Comparison of ENCODE assay signal across 18 mouse cellular contexts in genomic region chr15:102176571-102177316, GRCm38 (mm10). TPM values are rescaled to one million over a fixed set of nuclear protein-coding genes. Genes with fewer than 3 reads are reported as not detected.
A peak's percentile ranks its signal among the peaks of the same experiment; 100 is the strongest.
DNase-seq lines count a peak whose midpoint lies in the region; ATAC-seq and TF ChIP-seq lines count a peak whose summit lies in the region.
"Had no signal": no experiment of that assay in that cellular context is flagged by ENCODE, and none has a peak within 500 bp of the region (broad histone marks: within the 10 kb centered on the region; RNA-seq: fewer than 3 reads in every experiment).

No protein-coding gene starts in this region.

- H3K4me3 ChIP-seq in lung, postnatal 0 days (ENCODE audit: low read depth, low read length): no peak overlapping the region
- no peak overlapping the region for H3K4me3 ChIP-seq in liver, embryonic 13.5 days (replicated peaks)
- H3K4me3 ChIP-seq in stomach, postnatal 0 days (ENCODE audit: low read depth, low read length): no peak overlapping the region
- H3K4me3 ChIP-seq: limb, embryonic 15.5 days; neural tube, embryonic 12.5 days had no signal

- peak; percentile 28 for DNase-seq in adrenal gland, postnatal 25 days
- DNase-seq in adrenal gland, adult 8-10 months: no peak
- DNase-seq in lung, postnatal 0 days (ENCODE audit: low spot score): peak; percentile 32
- DNase-seq in lung, postnatal 10 days: no peak
- DNase-seq in liver, embryonic 13.5 days: no peak
- DNase-seq in stomach, postnatal 0 days (ENCODE audit: low spot score): no peak
- DNase-seq in Muller cell, postnatal 12 days (ENCODE audit: inconsistent ontology term): no peak
- no peak for DNase-seq in urinary bladder, adult 18-20 months (ENCODE audit: low spot score in 2 of 2)
- DNase-seq: cerebellum, adult 2 months; gastrocnemius, postnatal 14 days; heart, postnatal 14 days; right cerebral cortex, postnatal 25 days had no signal

- H3K4me1 ChIP-seq in lung, postnatal 0 days (ENCODE audit: insufficient read depth, low read depth, low read length): no peaks in the 10 kb centered on the region
- H3K4me1 ChIP-seq in liver, embryonic 13.5 days (replicated peaks): peaks cover 28% of the 10 kb centered on the region
- H3K4me1 ChIP-seq in stomach, postnatal 0 days (replicated peaks; ENCODE audit: control insufficient read depth, insufficient read depth): no peaks in the 10 kb centered on the region
- H3K4me1 ChIP-seq: limb, embryonic 15.5 days; neural tube, embryonic 12.5 days had no signal

- H3K27me3 ChIP-seq in lung, postnatal 0 days (replicated peaks; ENCODE audit: insufficient read depth, low read length): no peaks in the 10 kb centered on the region
- no peaks in the 10 kb centered on the region for H3K27me3 ChIP-seq in liver, embryonic 13.5 days
- no peaks in the 10 kb centered on the region for H3K27me3 ChIP-seq in stomach, postnatal 0 days (ENCODE audit: control insufficient read depth, insufficient read depth, low read length)
- H3K27me3 ChIP-seq: limb, embryonic 15.5 days; neural tube, embryonic 12.5 days had no signal

- 63% methylated on average over 7 of the region's 7 CpGs for WGBS in lung, postnatal 0 days
- 45% methylated on average over 7 of the region's 7 CpGs for WGBS in liver, embryonic 13.5 days (ENCODE audit: insufficient replicate concordance)
- 71% methylated on average over 7 of the region's 7 CpGs for WGBS in stomach, postnatal 0 days

- H3K4me2 ChIP-seq in lung, postnatal 0 days (replicated peaks; ENCODE audit: low read depth, low read length): no peak overlapping the region
- H3K4me2 ChIP-seq in liver, embryonic 13.5 days: no peak overlapping the region
- H3K4me2 ChIP-seq in stomach, postnatal 0 days (replicated peaks; ENCODE audit: low read depth): no peak overlapping the region
- H3K4me2 ChIP-seq: hindbrain, embryonic 14.5 days; limb, embryonic 15.5 days; midbrain, embryonic 11.5 days; neural tube, embryonic 12.5 days had no signal

- H3K9ac ChIP-seq in lung, postnatal 0 days (replicated peaks; ENCODE audit: low read depth): no peak overlapping the region
- no peak overlapping the region for H3K9ac ChIP-seq in liver, embryonic 13.5 days
- H3K9ac ChIP-seq in stomach, postnatal 0 days (ENCODE audit: low read length): no peak overlapping the region
- H3K9ac ChIP-seq: hindbrain, embryonic 14.5 days; limb, embryonic 15.5 days; neural tube, embryonic 12.5 days had no signal

- ATAC-seq in lung, postnatal 0 days: no peak
- ATAC-seq in liver, embryonic 13.5 days (ENCODE audit: low read depth): peak; percentile 50; the same call in 1 of the 2 replicates
- ATAC-seq in stomach, postnatal 0 days (ENCODE audit: low FRiP score, low TSS enrichment): peak; percentile 49; the same call in 1 of the 2 replicates
- ATAC-seq: intestine, embryonic 16.5 days had no signal

- peak overlapping the region; percentile 27; the same call in 1 of the 2 replicates for H3K27ac ChIP-seq in lung, postnatal 0 days (ENCODE audit: low read length)
- no peak overlapping the region for H3K27ac ChIP-seq in liver, embryonic 13.5 days
- peak overlapping the region; percentile 41; the same call in 1 of the 2 replicates for H3K27ac ChIP-seq in stomach, postnatal 0 days (replicated peaks)
- H3K27ac ChIP-seq: hindbrain, embryonic 14.5 days; limb, embryonic 15.5 days; neural tube, embryonic 12.5 days had no signal

- no peaks in the 10 kb centered on the region for H3K9me3 ChIP-seq in lung, postnatal 0 days (ENCODE audit: low read length)
- no peaks in the 10 kb centered on the region for H3K9me3 ChIP-seq in liver, embryonic 13.5 days (replicated peaks)
- H3K9me3 ChIP-seq in stomach, postnatal 0 days (ENCODE audit: control insufficient read depth, low read length): no peaks in the 10 kb centered on the region
- H3K9me3 ChIP-seq: limb, embryonic 15.5 days; neural tube, embryonic 12.5 days had no signal

- no peak for TF ChIP-seq CTCF in lung, postnatal 0 days (IDR thresholded peaks at IDR 0.05)
- no peak for TF ChIP-seq CTCF in stomach, postnatal 0 days (IDR thresholded peaks at IDR 0.05; ENCODE audit: low read depth)

- no peaks in the 10 kb centered on the region for H3K36me3 ChIP-seq in lung, postnatal 0 days (ENCODE audit: insufficient read depth, low read length)
- H3K36me3 ChIP-seq in liver, embryonic 13.5 days: peaks cover 4% of the 10 kb centered on the region; the same call in 1 of the 2 replicates
- no peaks in the 10 kb centered on the region; the same call in 1 of the 2 replicates for H3K36me3 ChIP-seq in stomach, postnatal 0 days (ENCODE audit: control insufficient read depth, insufficient read depth, low read length)

- no peak for TF ChIP-seq EP300 in lung, postnatal 0 days (IDR thresholded peaks at IDR 0.05)
- TF ChIP-seq EP300 in stomach, postnatal 0 days (optimal IDR thresholded peaks at IDR 0.05): no peak

RNA-seq across cellular contexts. Expression of gene Zfp740, which starts 26.3 kb away (rescaled TPM):
- total RNA-seq in adrenal gland, postnatal 25 days (2021): 61.4 and 80.4 TPM in 2 replicates
- 100 to 1,000 TPM in 1 of 4 experiments, 10 to 100 TPM in 3; 61.9 to 108 (median 86.0) TPM for total RNA-seq in adrenal gland, adult 8-10 months (2022)
- polyA plus RNA-seq in lung, postnatal 0 days (2015; fragmentation: Nextera tagmentation; extraction: Ambion mirVana): 31.9 and 33.9 TPM in 2 replicates
- 14.8 and 21.8 TPM in 2 replicates for polyA plus RNA-seq in liver, embryonic 13.5 days (2015; fragmentation: Nextera tagmentation; extraction: Ambion mirVana)
- polyA plus RNA-seq in stomach, postnatal 0 days (2015; fragmentation: Nextera tagmentation; extraction: Ambion mirVana): 19.9 and 20.2 TPM in 2 replicates

RNA-seq across cellular contexts. Expression of gene Soat2, which starts 26.4 kb away (rescaled TPM):
- total RNA-seq in adrenal gland, postnatal 25 days (2021): 0.55 and 1.2 TPM in 2 replicates
- under 1 TPM; 0.15 to 0.43 (median 0.26) TPM for total RNA-seq in adrenal gland, adult 8-10 months (2022)
- 0.08 and 0.16 TPM in 2 replicates for polyA plus RNA-seq in lung, postnatal 0 days (2015; fragmentation: Nextera tagmentation; extraction: Ambion mirVana)
- 31.0 and 31.3 TPM in 2 replicates for polyA plus RNA-seq in liver, embryonic 13.5 days (2015; fragmentation: Nextera tagmentation; extraction: Ambion mirVana)
- 5.9 and 6.0 TPM in 2 replicates for polyA plus RNA-seq in stomach, postnatal 0 days (2015; fragmentation: Nextera tagmentation; extraction: Ambion mirVana)
- total RNA-seq: layer of hippocampus, postnatal 25 days had no signal
- polyA plus RNA-seq: cerebellum, adult 2 months; hindbrain, embryonic 14.5 days; midbrain, embryonic 11.5 days had no signal

RNA-seq across cellular contexts. Expression of gene Csad, which starts 27.8 kb away (rescaled TPM):
- total RNA-seq in adrenal gland, postnatal 25 days (2021): 76.1 and 76.8 TPM in 2 replicates
- 10 to 100 TPM; 71.3 to 85.0 (median 75.5) TPM for total RNA-seq in adrenal gland, adult 8-10 months (2022)
- polyA plus RNA-seq in lung, postnatal 0 days (2015; fragmentation: Nextera tagmentation; extraction: Ambion mirVana): 71.0 and 76.9 TPM in 2 replicates
- 20.8 and 22.0 TPM in 2 replicates for polyA plus RNA-seq in liver, embryonic 13.5 days (2015; fragmentation: Nextera tagmentation; extraction: Ambion mirVana)
- 32.1 and 39.4 TPM in 2 replicates for polyA plus RNA-seq in stomach, postnatal 0 days (2015; fragmentation: Nextera tagmentation; extraction: Ambion mirVana)

RNA-seq across cellular contexts. Expression of gene Igfbp6, which starts 32.6 kb away (rescaled TPM):
- total RNA-seq in adrenal gland, postnatal 25 days (2021): 17.1 and 17.2 TPM in 2 replicates
- total RNA-seq in adrenal gland, adult 8-10 months (2022): 10 to 100 TPM; 37.0 to 63.8 (median 49.2) TPM
- 109 and 123 TPM in 2 replicates for polyA plus RNA-seq in lung, postnatal 0 days (2015; fragmentation: Nextera tagmentation; extraction: Ambion mirVana)
- 1.1 and 1.2 TPM in 2 replicates for polyA plus RNA-seq in liver, embryonic 13.5 days (2015; fragmentation: Nextera tagmentation; extraction: Ambion mirVana)
- polyA plus RNA-seq in stomach, postnatal 0 days (2015; fragmentation: Nextera tagmentation; extraction: Ambion mirVana): 30.6 and 39.5 TPM in 2 replicates

RNA-seq across cellular contexts. Expression of gene Spryd3, which starts 40.7 kb away (rescaled TPM):
- total RNA-seq in adrenal gland, postnatal 25 days (2021): 29.4 and 40.3 TPM in 2 replicates
- total RNA-seq in adrenal gland, adult 8-10 months (2022): 10 to 100 TPM; 46.6 to 70.4 (median 57.7) TPM
- polyA plus RNA-seq in lung, postnatal 0 days (2015; fragmentation: Nextera tagmentation; extraction: Ambion mirVana): 20.4 and 22.2 TPM in 2 replicates
- polyA plus RNA-seq in liver, embryonic 13.5 days (2015; fragmentation: Nextera tagmentation; extraction: Ambion mirVana): 13.1 and 13.7 TPM in 2 replicates
- 28.5 and 29.0 TPM in 2 replicates for polyA plus RNA-seq in stomach, postnatal 0 days (2015; fragmentation: Nextera tagmentation; extraction: Ambion mirVana)

Comparison
In these comparisons a context has a peak if more than half of its experiments do, and no peak if none do; other contexts are left out.
1. DNase-seq: peak in adrenal gland, postnatal 25 days (single experiment) and lung, postnatal 0 days (single experiment); none in adrenal gland, adult 8-10 months (single experiment), lung, postnatal 10 days (single experiment), liver, embryonic 13.5 days (single experiment), stomach, postnatal 0 days (single experiment), Muller cell, postnatal 12 days (single experiment) and urinary bladder, adult 18-20 months (0 of 2).